Mouse (Mus musculus): Measurements from ENCODE around the gene Nlrp10. TPM values are rescaled to one million over a fixed set of nuclear protein-coding genes. Genes with fewer than 3 reads are reported as not detected.

The Nlrp10 gene
- 0.25 and 0.60 TPM in 2 replicates for polyA plus RNA-seq (2012; rRNA removed)

DNA sequence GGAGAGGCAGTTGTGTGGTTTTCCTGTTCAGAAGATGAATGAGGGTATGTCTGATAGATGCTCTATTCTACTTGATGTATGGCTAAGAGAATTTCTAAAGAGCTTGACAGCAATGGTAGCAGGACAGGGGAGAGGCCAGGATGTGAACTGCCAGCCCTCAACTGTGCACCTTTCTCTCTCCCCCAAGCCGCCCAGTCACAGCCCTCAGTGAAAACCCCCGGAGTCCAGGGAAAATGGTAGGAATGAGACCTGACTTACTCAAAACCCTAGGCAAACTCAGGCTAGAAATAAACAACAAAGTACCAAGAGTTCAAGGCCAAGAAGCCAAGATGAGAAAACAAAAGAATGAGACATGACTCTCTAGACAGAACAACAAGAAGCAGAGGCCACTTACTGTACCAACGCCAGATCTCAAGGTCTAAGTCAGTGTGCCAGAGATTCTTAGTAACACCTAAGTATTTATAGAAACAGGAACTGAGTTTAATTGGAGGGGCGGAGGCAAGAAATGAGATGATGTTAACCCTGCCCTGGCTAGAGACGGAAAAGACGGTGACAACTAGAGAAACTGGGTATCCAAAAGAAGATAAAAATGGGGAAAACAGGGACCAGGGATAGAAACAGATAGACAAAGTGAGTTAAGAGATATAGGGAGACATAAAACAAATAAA is at the start of gene Nlrp10:
Gene Nlrp10 (minus strand): TSS at position 453 of the 668 bp plus-strand sequence.

DNA sequence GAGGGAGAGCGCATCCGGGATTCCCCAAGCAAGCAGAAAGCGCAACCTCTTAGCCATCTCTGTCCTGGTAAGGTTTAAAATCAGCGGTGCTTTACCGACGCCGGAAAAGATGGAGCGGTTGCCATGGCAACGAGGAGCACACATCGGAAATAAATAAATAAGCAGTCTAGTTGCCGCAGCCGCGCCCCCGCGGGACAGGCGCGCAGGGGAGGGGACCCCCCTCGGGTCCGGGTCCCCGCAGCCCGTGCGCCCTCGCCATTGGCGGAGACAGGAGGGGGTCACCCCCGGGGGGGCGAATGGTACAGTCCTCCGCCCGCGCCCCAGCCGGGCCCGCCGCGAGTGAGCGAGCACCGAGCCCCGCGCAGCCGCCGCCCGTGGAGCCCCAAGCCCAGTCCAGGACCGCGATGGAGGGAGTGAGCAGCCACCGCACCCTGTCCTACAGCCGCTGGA is 20.4 kb upstream of the Nlrp10 start, which contains the start of gene Tub:
Gene Tub (plus strand): TSS at position 27 of the 450 bp plus-strand sequence.

DNA sequence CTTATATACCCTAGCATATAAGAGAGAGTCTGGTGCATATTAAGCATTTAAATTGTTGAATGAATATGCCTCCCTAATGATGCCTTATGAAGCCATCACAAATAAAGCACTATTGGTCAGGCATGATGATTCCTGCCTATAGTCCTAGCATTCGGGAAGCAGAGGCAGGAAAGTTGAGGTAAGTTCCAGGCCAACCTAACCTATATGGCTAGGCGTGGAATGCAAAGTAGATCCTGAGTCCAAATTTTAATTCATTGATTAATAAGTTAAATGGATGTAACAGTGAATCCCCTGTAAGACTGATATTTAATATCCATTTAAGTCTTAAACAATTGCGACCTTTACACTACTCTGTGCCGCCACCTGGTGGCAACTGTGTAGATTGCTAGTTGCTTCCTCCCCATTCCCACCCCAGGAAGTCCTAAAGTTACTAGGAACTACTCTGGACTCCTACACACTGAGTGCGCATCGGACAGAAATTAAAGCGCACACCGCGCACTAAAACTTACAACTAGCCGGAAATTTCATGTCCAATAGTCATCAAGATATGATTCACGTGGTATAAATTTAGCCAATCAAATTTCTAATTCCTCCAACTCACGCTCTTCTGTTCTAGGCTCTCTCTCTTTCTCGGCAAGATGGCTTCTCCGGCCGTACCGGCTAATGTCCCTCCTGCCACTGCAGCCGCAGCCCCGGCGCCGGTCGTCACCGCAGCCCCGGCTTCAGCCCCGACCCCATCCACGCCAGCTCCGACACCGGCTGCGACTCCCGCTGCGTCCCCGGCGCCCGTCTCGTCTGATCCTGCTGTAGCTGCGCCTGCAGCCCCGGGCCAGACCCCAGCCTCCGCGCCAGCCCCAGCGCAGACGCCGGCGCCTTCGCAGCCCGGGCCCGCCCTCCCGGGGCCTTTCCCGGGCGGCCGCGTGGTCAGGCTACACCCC is 4.1 kb upstream of the Nlrp10 start, which contains the start of gene Eif3f:
Gene Eif3f (plus strand): TSS at position 624 of the 938 bp plus-strand sequence.

DNA sequence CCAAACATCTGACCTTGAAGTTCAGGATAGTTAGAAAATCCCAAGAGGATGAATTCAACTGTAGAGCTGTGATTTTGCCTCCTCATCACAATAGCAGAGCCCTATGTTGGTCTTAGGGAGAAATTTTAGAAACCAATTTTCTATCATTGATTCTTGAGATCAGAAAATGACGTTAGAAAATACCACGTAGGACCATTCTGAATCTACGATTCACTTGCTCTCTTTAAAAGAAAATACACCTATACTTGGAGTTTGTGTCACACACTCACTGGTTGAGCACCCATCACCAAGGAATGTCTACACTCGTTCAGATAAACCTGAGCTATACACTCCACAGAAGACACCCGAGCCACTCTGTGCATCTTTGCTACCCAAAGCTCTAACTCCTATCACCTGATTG is 35.7 kb downstream of the Nlrp10 start, which contains the start of gene Olfr519:
Gene Olfr519 (minus strand): TSS at position 101 of the 400 bp plus-strand sequence.

DNA sequence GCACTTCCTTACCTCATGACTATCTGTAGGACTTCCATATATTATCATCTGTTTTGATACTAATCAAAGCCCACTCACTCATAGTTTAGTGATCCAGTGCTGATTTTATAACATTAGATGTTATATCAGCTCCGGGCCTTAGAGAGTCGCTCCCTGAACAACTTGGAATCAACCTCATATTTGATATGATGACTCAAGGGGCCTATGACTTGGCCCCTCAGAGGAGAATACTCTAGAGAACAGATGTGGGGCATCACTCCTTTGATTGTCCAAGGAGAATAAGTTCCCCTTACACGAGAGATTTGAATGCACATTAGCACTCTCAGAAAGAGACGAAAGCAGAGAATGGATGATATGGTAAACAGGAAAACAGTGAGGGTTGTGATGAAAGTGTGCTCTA is 45.1 kb downstream of the Nlrp10 start, which contains the start of gene Olfr518:
Gene Olfr518 (minus strand): TSS at position 101 of the 400 bp plus-strand sequence.

DNA sequence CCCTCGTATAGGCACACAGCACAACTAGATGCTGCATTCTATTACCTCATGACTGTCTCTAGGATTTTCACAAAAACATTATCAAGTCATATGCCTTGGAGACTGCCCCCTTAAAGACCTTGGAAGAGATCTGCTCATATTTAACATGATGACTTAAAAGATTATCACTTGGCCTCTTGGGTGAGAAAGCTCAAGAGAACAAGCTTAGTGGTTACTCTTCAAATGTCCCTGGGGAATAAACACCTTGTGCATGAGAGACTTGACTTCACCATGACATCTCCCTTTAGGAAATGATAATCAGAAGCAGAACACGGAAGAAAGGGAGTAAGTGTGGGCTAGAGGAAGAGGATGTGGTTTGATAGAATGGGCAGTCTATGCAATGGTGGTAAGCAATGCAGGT is 57.7 kb downstream of the Nlrp10 start, which contains the start of gene Olfr517:
Gene Olfr517 (minus strand): TSS at position 101 of the 400 bp plus-strand sequence.

Other genes starting within 250 kb of the Nlrp10 start
- not detected in 2 replicates for gene Olfr512, start 216.9 kb downstream of the Nlrp10 start, polyA plus RNA-seq (2012; rRNA removed)
- gene Olfr513, start 179.2 kb downstream of the Nlrp10 start, polyA plus RNA-seq (2012; rRNA removed): not detected in 2 replicates
- not detected in 2 replicates for gene Olfr514, start 104.2 kb downstream of the Nlrp10 start, polyA plus RNA-seq (2012; rRNA removed)
- gene Olfr516, start 79.6 kb downstream of the Nlrp10 start, polyA plus RNA-seq (2012; rRNA removed): not detected in 2 replicates
- not detected in 2 replicates for gene Olfr517, start 57.8 kb downstream of the Nlrp10 start, polyA plus RNA-seq (2012; rRNA removed)
- not detected in 2 replicates for gene Olfr518, start 45.2 kb downstream of the Nlrp10 start, polyA plus RNA-seq (2012; rRNA removed)
- not detected in 2 replicates for gene Olfr519, start 35.8 kb downstream of the Nlrp10 start, polyA plus RNA-seq (2012; rRNA removed)
- gene Eif3f, start 4.2 kb upstream of the Nlrp10 start, polyA plus RNA-seq (2012; rRNA removed): 145 and 383 TPM in 2 replicates
- gene Tub, start 20.2 kb upstream of the Nlrp10 start, polyA plus RNA-seq (2012; rRNA removed): 0.27 and 0.52 TPM in 2 replicates
- 2.4 and 2.5 TPM in 2 replicates for gene Ric3, start 153.2 kb upstream of the Nlrp10 start, polyA plus RNA-seq (2012; rRNA removed)
- gene Lmo1, start 245.0 kb upstream of the Nlrp10 start, polyA plus RNA-seq (2012; rRNA removed): 14.0 and 21.5 TPM in 2 replicates

Measured in stomach, adult 2 months (tissue).